Mouse (Mus musculus): ENCODE results near the gene Ltv1. TPM values are rescaled to one million over a fixed set of nuclear protein-coding genes. Genes with fewer than 3 reads are reported as not detected.

Ltv1 gene
- polyA plus RNA-seq, 1 experiment from 2014 or later = 21.5 TPM

GRCm38 (mm10) chr10:13177973-13178624 lies 14.9 kb downstream of the Ltv1 start, which contains the start of gene Zc2hc1b:
Gene Zc2hc1b (minus strand): TSS chr10:13178023.
- Histone ChIP-seq H3K27me3 (ENCODE audit: control insufficient read depth, insufficient read depth, low read depth, low read length) (no peaks in the 10 kb centered on the region), H3K9me3 (replicated peaks; ENCODE audit: control insufficient read depth, low read length) (no peaks in the 10 kb centered on the region), H3K4me3 (ENCODE audit: low read depth, low read length) (no peak within 1 kb of the TSS), H3K4me2 (ENCODE audit: low read depth, low read length) (no peak within 1 kb of the TSS), H3K4me1 (ENCODE audit: control insufficient read depth, low read depth, low read length) (no peaks in the 10 kb centered on the region), H3K27ac (ENCODE audit: low read length) (no peak within 1 kb of the TSS), H3K9ac (ENCODE audit: low read depth, low read length) (no peak within 1 kb of the TSS), H3K36me3 (ENCODE audit: control insufficient read depth, insufficient read depth) (peaks cover 24% of the 10 kb centered on the region)
- 71% methylated on average over 7 of the region's 7 CpGs for WGBS (ENCODE audit: insufficient replicate concordance)
- no peak for ATAC-seq (ENCODE audit: low read depth)

DNA sequence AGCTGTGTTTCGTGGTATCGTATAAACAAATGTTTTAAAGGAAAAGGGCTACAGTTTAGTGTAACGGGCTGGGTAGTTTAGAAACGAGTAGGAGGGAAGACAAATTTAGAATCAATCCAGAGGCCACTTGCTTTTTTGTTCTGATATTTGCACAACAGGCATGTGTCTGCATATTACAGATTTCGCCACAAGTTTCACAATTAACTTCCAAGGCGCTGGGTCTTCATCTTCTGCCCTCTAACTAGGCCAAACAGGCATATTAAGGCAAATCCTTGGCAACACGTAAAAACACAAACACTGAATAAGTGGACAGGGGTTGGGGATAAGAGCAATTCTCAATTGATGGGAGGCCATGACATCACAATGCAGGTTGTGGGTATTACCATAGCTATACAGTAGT lies 17.1 kb downstream of the Ltv1 start:
- Histone ChIP-seq H3K4me1 (ENCODE audit: control insufficient read depth, low read depth, low read length) (no peaks in the 10 kb centered on the region), H3K4me2 (ENCODE audit: low read depth, low read length) (no peak overlapping the region), H3K9ac (ENCODE audit: low read depth, low read length) (no peak overlapping the region), H3K27me3 (ENCODE audit: control insufficient read depth, insufficient read depth, low read depth, low read length) (no peaks in the 10 kb centered on the region), H3K4me3 (ENCODE audit: low read depth, low read length) (no peak overlapping the region), H3K9me3 (replicated peaks; ENCODE audit: control insufficient read depth, low read length) (no peaks in the 10 kb centered on the region), H3K36me3 (ENCODE audit: control insufficient read depth, insufficient read depth) (peaks cover 17% of the 10 kb centered on the region), H3K27ac (ENCODE audit: low read length) (no peak overlapping the region)
- WGBS (ENCODE audit: insufficient replicate concordance) = 74% methylated on average over 7 of the region's 7 CpGs
- no peak for ATAC-seq (ENCODE audit: low read depth)

- H3K27me3 ChIP-seq (ENCODE audit: control insufficient read depth, insufficient read depth, low read depth, low read length) = no peaks in the 10 kb centered on the region
Observed at GRCm38 (mm10) chr10:13172798-13173221, 20.2 kb downstream of the Ltv1 start.

DNA sequence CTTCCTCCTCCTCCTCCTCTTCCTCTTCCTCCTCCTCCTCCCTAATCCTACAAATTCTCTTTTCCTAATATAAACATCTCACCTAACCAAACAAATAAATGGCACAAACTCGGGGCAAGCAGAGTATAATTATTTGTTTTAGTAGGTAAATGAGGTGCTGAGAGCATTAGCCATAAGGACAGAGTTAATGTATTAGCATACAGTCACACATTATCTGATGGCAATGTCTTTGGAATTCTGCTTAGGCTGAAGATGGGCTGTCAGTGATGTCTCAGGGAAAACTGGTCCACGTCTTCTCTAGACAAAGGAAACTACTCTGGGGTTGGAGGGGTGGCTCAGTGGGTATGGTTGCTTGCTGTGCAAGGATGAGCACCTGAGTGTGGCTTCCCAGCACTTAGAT lies 21.5 kb downstream of the Ltv1 start:
- no peaks in the 10 kb centered on the region for H3K27me3 ChIP-seq (ENCODE audit: control insufficient read depth, insufficient read depth, low read depth, low read length)
- H3K9ac ChIP-seq (ENCODE audit: low read depth, low read length) = no peak overlapping the region
- H3K4me3 ChIP-seq (ENCODE audit: low read depth, low read length) = no peak overlapping the region
- H3K9me3 ChIP-seq (replicated peaks; ENCODE audit: control insufficient read depth, low read length) = no peaks in the 10 kb centered on the region
- no peak overlapping the region for H3K27ac ChIP-seq (ENCODE audit: low read length)
- ATAC-seq (ENCODE audit: low read depth) = no peak
- no peaks in the 10 kb centered on the region for H3K4me1 ChIP-seq (ENCODE audit: control insufficient read depth, low read depth, low read length)
- WGBS (ENCODE audit: insufficient replicate concordance) = 31% methylated on average over 2 of the region's 2 CpGs
- H3K4me2 ChIP-seq (ENCODE audit: low read depth, low read length) = no peak overlapping the region
- H3K36me3 ChIP-seq (ENCODE audit: control insufficient read depth, insufficient read depth) = no peaks in the 10 kb centered on the region

More at GRCm38 (mm10) chr10:13172798-13173221, 20.2 kb downstream of the Ltv1 start:
- Histone ChIP-seq H3K4me1 (ENCODE audit: control insufficient read depth, low read depth, low read length) (no peaks in the 10 kb centered on the region), H3K4me3 (ENCODE audit: low read depth, low read length) (no peak overlapping the region), H3K27ac (ENCODE audit: low read length) (no peak overlapping the region), H3K9ac (ENCODE audit: low read depth, low read length) (no peak overlapping the region), H3K36me3 (ENCODE audit: control insufficient read depth, insufficient read depth) (peaks cover 6% of the 10 kb centered on the region; the same call in 1 of the 2 replicates), H3K4me2 (ENCODE audit: low read depth, low read length) (no peak overlapping the region), H3K9me3 (replicated peaks; ENCODE audit: control insufficient read depth, low read length) (no peaks in the 10 kb centered on the region)
- ATAC-seq (ENCODE audit: low read depth) = no peak
- 33% methylated on average over 10 of the region's 10 CpGs for WGBS (ENCODE audit: insufficient replicate concordance)

DNA sequence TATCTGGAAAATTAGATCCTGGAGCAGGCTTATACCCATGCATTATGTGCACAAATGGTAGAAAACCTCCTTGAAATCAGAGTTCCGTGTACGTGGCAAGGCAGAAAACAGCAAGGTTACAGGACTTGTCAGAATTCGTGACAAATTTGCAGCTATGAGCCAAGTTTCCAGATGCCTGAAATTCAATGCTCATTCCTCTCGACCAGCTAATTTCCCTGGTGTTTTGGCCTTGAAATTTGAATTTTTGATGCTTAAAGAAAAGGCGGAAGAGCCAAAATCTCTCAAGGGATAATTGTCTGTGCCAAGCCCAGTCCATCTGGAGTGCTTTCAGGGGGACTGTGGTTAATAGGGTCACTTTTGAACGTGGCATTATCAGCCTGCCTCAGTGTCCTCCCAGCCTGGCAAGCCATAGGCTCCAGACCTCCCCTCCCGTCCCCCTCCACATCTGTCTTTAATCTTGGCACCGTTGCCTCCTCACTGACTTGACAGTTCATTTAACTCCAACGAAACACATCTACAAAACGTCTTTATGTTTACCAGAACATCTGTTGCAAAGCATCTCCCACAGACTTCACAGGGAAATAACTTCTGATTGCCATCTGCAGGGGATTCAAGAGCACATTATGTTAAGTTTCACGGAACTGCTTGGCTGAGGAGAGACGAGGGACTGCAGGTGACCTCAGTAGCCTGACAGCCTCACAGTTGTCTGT lies 22.1 kb downstream of the Ltv1 start:
- H3K9ac ChIP-seq (ENCODE audit: low read depth, low read length) = no peak overlapping the region
- no peak overlapping the region for H3K4me3 ChIP-seq (ENCODE audit: low read depth, low read length)
- H3K27ac ChIP-seq (ENCODE audit: low read length) = no peak overlapping the region
- ATAC-seq (ENCODE audit: low read depth) = no peak
- H3K27me3 ChIP-seq (ENCODE audit: control insufficient read depth, insufficient read depth, low read depth, low read length) = no peaks in the 10 kb centered on the region
- H3K4me1 ChIP-seq (ENCODE audit: control insufficient read depth, low read depth, low read length) = no peaks in the 10 kb centered on the region
- H3K36me3 ChIP-seq (ENCODE audit: control insufficient read depth, insufficient read depth) = no peaks in the 10 kb centered on the region
- no peaks in the 10 kb centered on the region for H3K9me3 ChIP-seq (replicated peaks; ENCODE audit: control insufficient read depth, low read length)
- WGBS (ENCODE audit: insufficient replicate concordance) = 33% methylated on average over 12 of the region's 12 CpGs
- no peak overlapping the region for H3K4me2 ChIP-seq (ENCODE audit: low read depth, low read length)

DNA sequence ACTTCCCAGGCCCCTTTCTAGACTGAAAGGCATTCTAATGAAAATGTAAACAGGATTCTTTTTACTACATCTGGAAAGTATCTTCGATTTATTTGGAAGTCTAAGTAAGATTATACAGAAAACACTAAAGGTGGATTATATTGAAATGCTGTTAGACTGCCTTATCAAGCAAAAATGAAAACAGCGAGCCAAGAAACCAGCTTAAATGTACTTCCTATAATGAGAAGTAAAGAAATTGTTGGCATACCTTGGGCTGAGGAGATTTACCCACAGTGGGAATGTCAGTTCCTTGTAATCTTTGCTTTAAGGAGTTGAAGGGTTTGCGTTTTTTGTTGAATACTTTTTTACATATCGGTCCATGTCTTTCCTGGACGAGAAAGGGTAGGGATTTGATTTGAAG lies 24.5 kb downstream of the Ltv1 start:
- Histone ChIP-seq H3K4me2 (ENCODE audit: low read depth, low read length) (no peak overlapping the region), H3K9ac (ENCODE audit: low read depth, low read length) (no peak overlapping the region), H3K4me1 (ENCODE audit: control insufficient read depth, low read depth, low read length) (no peaks in the 10 kb centered on the region), H3K36me3 (ENCODE audit: control insufficient read depth, insufficient read depth) (no peaks in the 10 kb centered on the region), H3K27me3 (ENCODE audit: control insufficient read depth, insufficient read depth, low read depth, low read length) (no peaks in the 10 kb centered on the region), H3K9me3 (replicated peaks; ENCODE audit: control insufficient read depth, low read length) (no peaks in the 10 kb centered on the region), H3K27ac (ENCODE audit: low read length) (no peak overlapping the region), H3K4me3 (ENCODE audit: low read depth, low read length) (no peak overlapping the region)
- 61% methylated on average over 5 of the region's 5 CpGs for WGBS (ENCODE audit: insufficient replicate concordance)
- ATAC-seq (ENCODE audit: low read depth) = no peak

- Histone ChIP-seq H3K36me3 (ENCODE audit: control insufficient read depth, insufficient read depth) (no peaks in the 10 kb centered on the region), H3K4me3 (ENCODE audit: low read depth, low read length) (no peak overlapping the region), H3K9me3 (replicated peaks; ENCODE audit: control insufficient read depth, low read length) (no peaks in the 10 kb centered on the region), H3K27me3 (ENCODE audit: control insufficient read depth, insufficient read depth, low read depth, low read length) (no peaks in the 10 kb centered on the region), H3K4me2 (ENCODE audit: low read depth, low read length) (no peak overlapping the region), H3K9ac (ENCODE audit: low read depth, low read length) (no peak overlapping the region), H3K4me1 (ENCODE audit: control insufficient read depth, low read depth, low read length) (no peaks in the 10 kb centered on the region), H3K27ac (ENCODE audit: low read length) (no peak overlapping the region)
- ATAC-seq (ENCODE audit: low read depth) = no peak
- 31% methylated on average over 4 of the region's 4 CpGs for WGBS (ENCODE audit: insufficient replicate concordance)
Observed at GRCm38 (mm10) chr10:13162031-13162430, 30.9 kb downstream of the Ltv1 start.

- WGBS (ENCODE audit: insufficient replicate concordance) = 78% methylated on average over 4 of the region's 4 CpGs
- no peaks in the 10 kb centered on the region for H3K4me1 ChIP-seq (ENCODE audit: control insufficient read depth, low read depth, low read length)
- H3K27ac ChIP-seq (ENCODE audit: low read length) = no peak overlapping the region
- no peak overlapping the region for H3K4me3 ChIP-seq (ENCODE audit: low read depth, low read length)
- H3K4me2 ChIP-seq (ENCODE audit: low read depth, low read length) = no peak overlapping the region
- H3K36me3 ChIP-seq (ENCODE audit: control insufficient read depth, insufficient read depth) = no peaks in the 10 kb centered on the region
- H3K9me3 ChIP-seq (replicated peaks; ENCODE audit: control insufficient read depth, low read length) = no peaks in the 10 kb centered on the region
- no peak for ATAC-seq (ENCODE audit: low read depth)
- H3K9ac ChIP-seq (ENCODE audit: low read depth, low read length) = no peak overlapping the region
- H3K27me3 ChIP-seq (ENCODE audit: control insufficient read depth, insufficient read depth, low read depth, low read length) = no peaks in the 10 kb centered on the region
Observed at GRCm38 (mm10) chr10:13160913-13161312, 32.1 kb downstream of the Ltv1 start.

GRCm38 (mm10) chr10:13155377-13155776 lies 37.6 kb downstream of the Ltv1 start:
- H3K36me3 ChIP-seq (ENCODE audit: control insufficient read depth, insufficient read depth) = no peaks in the 10 kb centered on the region
- no peak overlapping the region for H3K9ac ChIP-seq (ENCODE audit: low read depth, low read length)
- WGBS (ENCODE audit: insufficient replicate concordance) = 59% methylated on average over 5 of the region's 5 CpGs
- H3K4me2 ChIP-seq (ENCODE audit: low read depth, low read length) = no peak overlapping the region
- no peaks in the 10 kb centered on the region for H3K4me1 ChIP-seq (ENCODE audit: control insufficient read depth, low read depth, low read length)
- H3K4me3 ChIP-seq (ENCODE audit: low read depth, low read length) = no peak overlapping the region
- H3K27me3 ChIP-seq (ENCODE audit: control insufficient read depth, insufficient read depth, low read depth, low read length) = no peaks in the 10 kb centered on the region
- no peaks in the 10 kb centered on the region for H3K9me3 ChIP-seq (replicated peaks; ENCODE audit: control insufficient read depth, low read length)
- H3K27ac ChIP-seq (ENCODE audit: low read length) = no peak overlapping the region
- ATAC-seq (ENCODE audit: low read depth) = no peak

Data from liver, embryonic 16.5 days (tissue).